Mouse (Mus musculus) olfactory bulb, adult 2 months (tissue): Measurements from ENCODE around the gene Nrxn2.

Source experiments
- CTCF ChIP-seq: fragments of 200-500 bp; IDR thresholded peaks from 2 replicates; pipeline ENCODE4 v1.5.1; 2012; ENCODE audit warnings: low read depth, mild to moderate bottlenecking, low read length, moderate library complexity; ENCODE audit not compliant: insufficient read depth
- POLR2A ChIP-seq: fragments of 200-500 bp; IDR thresholded peaks from 2 replicates; pipeline ENCODE4 v1.6.1; 2012; ENCODE audit warnings: mild to moderate bottlenecking, low read depth, low read length, moderate library complexity; ENCODE audit not compliant: insufficient read depth

DNA sequence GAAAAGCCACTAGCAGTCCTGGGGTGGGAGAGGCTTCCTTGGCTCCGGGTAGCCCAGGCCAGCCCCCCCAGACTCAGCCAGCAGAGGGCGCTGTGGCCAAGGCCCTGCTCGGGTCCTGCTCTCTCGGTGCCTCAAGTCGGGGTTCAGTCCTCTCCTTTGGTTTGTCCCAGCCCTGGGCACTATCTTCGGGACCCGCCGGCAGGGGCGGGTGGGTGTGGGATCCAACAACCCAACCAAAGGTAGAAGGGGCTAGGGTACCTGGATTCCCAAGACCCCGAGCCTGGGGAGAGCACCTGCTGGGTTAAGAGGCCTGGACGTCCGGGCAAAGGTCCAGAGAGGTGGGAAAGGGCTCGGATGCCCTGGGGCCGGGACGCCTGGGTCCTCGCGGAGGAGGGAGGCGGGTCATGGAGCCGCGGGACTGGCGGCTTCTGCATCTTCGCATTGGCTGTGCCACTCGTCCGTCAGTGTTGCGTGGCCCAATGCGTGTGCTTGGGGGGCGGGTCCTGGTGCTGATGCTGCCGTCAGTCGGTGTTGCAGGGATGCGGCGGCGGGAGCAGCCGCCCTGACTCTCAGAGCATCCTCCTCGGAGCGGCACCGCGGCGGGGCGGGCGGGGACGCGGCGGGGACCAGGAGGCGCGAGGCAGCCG is at the start of gene Nrxn2:
- TF ChIP-seq POLR2A, result peak; percentile 96
- TF ChIP-seq CTCF, result peak; percentile 89
